Mouse (Mus musculus) Muller cell, postnatal 12 days (primary cell): ENCODE measurements around the gene Nup210l.

ENCODE experiments used
- DNase-seq: peaks from one replicate; pipeline ENCODE4 v3.0.0-alpha.2; 2015; ENCODE audit errors: inconsistent ontology term

Gene Nup210l

GRCm38 (mm10) chr3:90255784-90256353, 151.9 kb downstream of the Nup210l start:
- DNase-seq = no peak

- DNase-seq = no peak
Measured at GRCm38 (mm10) chr3:90256731-90257530, 153.0 kb downstream of the Nup210l start.

- DNase-seq = no peak
Measured at GRCm38 (mm10) chr3:90258521-90258920, 154.6 kb downstream of the Nup210l start.
